Mouse (Mus musculus) embryonic fibroblast, embryonic 13.5 days (primary cell): ENCODE results near the gene I0C0044D17Rik. TPM values are rescaled to one million over a fixed set of nuclear protein-coding genes. Genes with fewer than 3 reads are reported as not detected.

ENCODE experiments used
- H3K27ac ChIP-seq: 2 replicates; pipeline ENCODE4 v1.5.1; 2012; ENCODE audit warnings: low read length, control low read depth, inconsistent platforms; ENCODE audit not compliant: insufficient read depth
- H3K4me1 ChIP-seq: 2 replicates; pipeline ENCODE4 v1.6.1; 2011; ENCODE audit warnings: low read length; ENCODE audit not compliant: control insufficient read depth, insufficient read depth
- H3K4me3 ChIP-seq: 2 replicates; pipeline ENCODE4 v1.5.1; 2011; ENCODE audit warnings: mild to moderate bottlenecking, control low read depth, low read length; ENCODE audit not compliant: insufficient read depth
- CTCF ChIP-seq: IDR thresholded peaks from 2 replicates; pipeline ENCODE4 v1.5.1; 2011; ENCODE audit warnings: mild to moderate bottlenecking, control low read depth, low read length, moderate library complexity, borderline replicate concordance; ENCODE audit not compliant: insufficient read depth
- POLR2A ChIP-seq: IDR thresholded peaks from 2 replicates; pipeline ENCODE4 v1.6.1; 2011; ENCODE audit warnings: low read depth, mild to moderate bottlenecking, control low read depth, low read length, moderate library complexity
- polyA plus RNA-seq: library from polyadenylated mRNA; stranded (reverse); fragments of >200 nt; gene quantifications from 2 replicates; pipeline ENCODE4 v1.2.4, GENCODE M21; 2011; ENCODE audit warnings: low read depth; ENCODE audit not compliant: missing spikeins, insufficient read length

Gene I0C0044D17Rik
- polyA plus RNA-seq, 1 experiment = not detected

DNA sequence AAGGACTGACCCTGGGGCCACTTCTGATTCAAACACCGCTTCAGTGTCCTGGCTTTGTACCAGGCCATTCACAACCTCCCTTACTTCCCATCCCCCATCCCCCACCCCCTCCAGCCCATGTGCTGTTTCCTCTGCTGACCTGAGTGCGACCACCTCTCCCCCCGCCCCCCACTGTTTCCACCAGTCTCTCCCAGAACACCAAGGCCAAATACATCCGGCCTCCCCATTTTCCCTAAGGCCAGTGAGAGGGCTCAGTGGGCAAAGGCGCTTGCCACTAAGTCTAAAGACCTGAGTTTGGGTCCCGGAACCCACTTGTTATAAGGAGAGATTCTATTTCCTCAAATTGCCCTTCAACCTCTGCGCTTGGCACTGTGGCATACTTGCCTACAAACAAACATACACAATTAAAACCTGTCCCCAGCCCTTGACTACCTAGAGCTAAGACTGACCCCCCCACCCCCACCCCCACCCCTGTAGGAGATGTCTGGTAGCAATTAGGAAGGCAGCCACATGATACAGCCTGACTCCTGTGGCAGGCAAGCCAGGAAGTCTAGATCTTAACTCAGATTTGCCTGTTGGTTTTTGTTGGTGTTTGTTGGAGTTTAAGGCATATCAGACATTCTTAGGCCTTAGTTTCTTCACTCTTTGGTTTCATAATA lies 19.0 kb downstream of the I0C0044D17Rik start:
- Histone ChIP-seq H3K4me1 (peaks cover 8% of the 10 kb centered on the region), H3K27ac (peak overlapping the region; percentile 77), H3K4me3 (no peak overlapping the region)
- TF ChIP-seq CTCF = no peak
- no peak for TF ChIP-seq POLR2A

DNA sequence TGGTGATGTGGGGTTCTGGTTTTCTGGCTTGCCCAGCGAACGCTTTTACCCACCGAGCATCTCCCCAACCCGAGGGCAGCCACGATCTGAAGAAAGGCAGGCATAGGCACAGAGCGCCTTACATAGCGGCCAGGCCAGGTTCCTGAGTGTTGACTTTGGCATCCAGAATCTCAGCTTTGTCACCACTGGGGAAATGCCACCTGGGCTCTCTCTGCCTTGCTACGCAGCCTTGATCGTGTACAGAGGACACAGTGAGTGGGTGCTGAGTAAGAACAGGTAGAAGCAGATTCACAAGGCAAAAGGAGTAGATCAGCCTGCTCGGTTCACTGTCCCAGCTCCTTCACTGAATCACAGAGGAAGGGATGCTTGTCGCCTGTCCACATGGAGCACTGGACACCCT lies 21.9 kb downstream of the I0C0044D17Rik start:
- no peak for TF ChIP-seq POLR2A
- no peak for TF ChIP-seq CTCF
- Histone ChIP-seq H3K4me1 (peaks cover 10% of the 10 kb centered on the region), H3K4me3 (no peak overlapping the region), H3K27ac (no peak overlapping the region)

DNA sequence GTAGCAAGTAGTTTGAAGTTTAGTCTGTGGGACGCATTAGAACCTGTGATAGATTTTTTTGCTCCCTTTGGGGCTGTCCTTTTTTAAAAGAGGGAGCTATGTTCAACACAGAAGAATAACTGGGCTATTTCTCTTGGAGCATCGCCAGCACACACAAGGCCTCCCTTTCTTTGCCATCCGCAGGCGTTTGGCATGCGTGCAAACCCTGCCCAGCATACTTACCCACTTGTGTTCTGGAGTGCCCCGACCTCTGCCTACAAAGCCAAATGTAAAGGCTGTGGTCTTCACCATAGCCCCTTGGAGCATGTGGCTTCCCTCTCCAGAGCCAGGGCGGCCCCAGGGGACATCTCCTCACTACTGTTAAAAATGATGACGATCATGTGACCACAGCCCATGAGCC lies 22.8 kb downstream of the I0C0044D17Rik start:
- Histone ChIP-seq H3K4me1 (peaks cover 17% of the 10 kb centered on the region), H3K27ac (no peak overlapping the region), H3K4me3 (no peak overlapping the region)
- TF ChIP-seq CTCF (no peak), POLR2A (no peak)

GRCm38 (mm10) chr4:98796591-98797341 lies 26.9 kb downstream of the I0C0044D17Rik start:
- peak overlapping the region; percentile 70 for H3K27ac ChIP-seq
- H3K4me1 ChIP-seq = peaks cover 17% of the 10 kb centered on the region
- TF ChIP-seq CTCF (no peak), POLR2A (no peak)

DNA sequence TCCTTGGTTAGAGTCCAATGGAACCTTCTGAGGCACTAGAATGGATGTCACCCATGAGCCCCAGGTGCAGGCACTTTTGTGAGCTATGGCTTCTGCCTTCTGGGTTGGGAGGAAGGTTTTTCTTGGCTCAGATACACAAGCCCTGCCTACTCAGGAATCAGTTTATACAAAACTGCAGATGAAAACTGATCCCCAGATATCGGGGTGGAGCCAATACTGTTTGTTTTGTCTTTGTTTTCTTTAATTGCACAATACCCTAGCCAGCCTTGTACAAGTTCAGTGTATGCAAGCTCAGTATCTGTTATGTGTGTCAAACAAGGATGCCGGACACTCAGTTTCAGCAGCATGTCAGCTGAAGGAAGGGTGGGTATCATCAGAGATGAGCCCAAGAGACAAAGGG lies 28.4 kb downstream of the I0C0044D17Rik start:
- H3K27ac ChIP-seq = peak overlapping the region; percentile 11

More at GRCm38 (mm10) chr4:98796591-98797341, 26.9 kb downstream of the I0C0044D17Rik start:
- H3K4me3 ChIP-seq = no peak overlapping the region

DNA sequence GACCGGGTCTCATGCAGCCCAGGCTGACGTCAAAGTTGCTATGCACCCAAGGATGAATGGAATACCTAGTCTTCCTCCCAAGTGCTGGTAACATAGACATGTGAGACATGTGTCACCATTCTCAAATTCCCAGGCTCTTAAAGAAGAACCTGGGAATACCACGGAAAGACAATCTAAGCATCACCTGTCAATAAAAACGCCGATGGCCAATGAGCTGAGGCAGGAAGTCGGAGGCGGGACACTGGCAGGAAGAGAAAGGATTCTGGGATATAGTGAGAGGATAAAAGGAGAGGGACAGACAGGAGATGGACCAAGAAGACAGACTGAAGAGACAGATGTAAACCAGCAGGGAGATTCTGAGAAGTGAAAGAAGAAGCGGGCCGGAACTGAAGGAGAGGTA lies 30.2 kb downstream of the I0C0044D17Rik start:
- Histone ChIP-seq H3K27ac (no peak overlapping the region), H3K4me3 (no peak overlapping the region), H3K4me1 (peaks cover 19% of the 10 kb centered on the region)
- TF ChIP-seq CTCF = no peak
- TF ChIP-seq POLR2A = no peak

More for the DNA sequence above, 28.4 kb downstream of the I0C0044D17Rik start:
- no peak overlapping the region for H3K4me3 ChIP-seq
- no peak for TF ChIP-seq CTCF
- no peak for TF ChIP-seq POLR2A
- peaks cover 15% of the 10 kb centered on the region for H3K4me1 ChIP-seq

DNA sequence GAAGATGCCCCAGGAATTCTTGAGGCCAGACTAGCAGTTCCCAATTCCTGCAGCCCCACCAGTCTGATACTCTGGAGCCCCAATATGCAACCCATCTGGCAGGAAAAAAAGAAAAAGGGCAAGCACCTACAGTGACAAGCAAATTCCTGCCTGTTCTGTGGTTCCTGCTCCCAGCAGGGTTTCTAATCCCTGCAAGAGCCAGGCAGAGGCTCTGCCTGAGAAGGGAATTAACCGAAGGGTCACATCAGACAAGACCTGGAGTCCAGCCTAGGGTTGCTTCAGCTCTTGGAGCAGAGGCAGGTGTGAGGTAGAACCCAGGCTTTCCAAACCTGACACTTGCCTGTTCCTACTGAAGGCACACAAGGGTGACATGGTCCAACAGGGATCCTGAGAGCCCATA lies 32.9 kb downstream of the I0C0044D17Rik start:
- no peak for TF ChIP-seq POLR2A
- Histone ChIP-seq H3K4me1 (peaks cover 10% of the 10 kb centered on the region), H3K27ac (no peak overlapping the region), H3K4me3 (no peak overlapping the region)

DNA sequence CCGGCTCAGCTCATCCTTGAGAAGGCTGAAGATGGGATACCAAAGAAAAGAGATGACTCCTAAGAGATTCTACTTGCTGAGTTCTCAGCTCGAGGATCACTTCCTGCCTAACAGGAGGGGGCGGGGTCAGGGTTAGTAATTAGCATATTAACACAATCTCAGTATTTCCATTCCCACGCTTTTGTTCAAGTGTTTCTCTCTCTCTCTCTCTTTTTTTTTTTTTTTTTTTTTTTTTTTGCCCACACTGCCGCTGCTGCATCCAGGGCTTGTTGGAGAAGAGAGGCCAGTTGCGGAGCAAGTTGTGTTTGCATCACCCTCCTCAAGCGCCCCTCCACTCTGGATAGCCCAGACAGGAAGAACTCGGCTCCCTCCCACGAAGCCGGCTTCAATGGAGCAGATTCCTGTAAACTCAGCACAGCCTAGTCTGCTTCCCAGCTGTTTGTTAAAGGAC lies 33.8 kb downstream of the I0C0044D17Rik start:
- Histone ChIP-seq H3K27ac (no peak overlapping the region), H3K4me3 (no peak overlapping the region), H3K4me1 (peaks cover 8% of the 10 kb centered on the region)
- TF ChIP-seq CTCF = no peak
- no peak for TF ChIP-seq POLR2A

- TF ChIP-seq CTCF = no peak
- TF ChIP-seq POLR2A = no peak
- Histone ChIP-seq H3K4me1 (peaks cover 4% of the 10 kb centered on the region; the same call in 1 of the 2 replicates), H3K4me3 (no peak overlapping the region), H3K27ac (no peak overlapping the region)
Observed at GRCm38 (mm10) chr4:98789133-98789765, 34.4 kb downstream of the I0C0044D17Rik start.
